Mouse (Mus musculus): ENCODE measurements around the gene Gm10638.

DNA sequence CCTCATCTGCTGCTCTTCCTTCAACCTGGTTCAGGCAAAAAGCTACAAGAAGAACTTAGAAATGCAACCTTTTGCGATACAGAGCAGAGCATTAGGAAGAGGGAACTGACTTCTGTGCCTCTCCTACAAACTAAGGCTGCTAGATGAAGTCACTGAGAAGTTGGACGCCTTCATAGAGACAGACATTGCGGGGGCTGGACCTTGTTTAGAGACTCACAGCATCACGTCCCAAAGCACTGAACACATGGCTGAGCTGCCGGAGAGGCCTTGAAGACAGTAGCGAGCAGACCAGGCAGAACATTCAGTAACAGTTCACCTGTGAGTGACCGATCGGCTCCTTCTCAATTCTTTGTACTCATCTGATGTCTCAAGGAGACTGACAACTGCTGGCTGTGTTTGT, 35.6 kb downstream of the Gm10638 start:
- no peak for TF ChIP-seq CTCF (IDR thresholded peaks at IDR 0.05; ENCODE audit: low read depth, low read length)
- no peak for TF ChIP-seq POLR2A (IDR thresholded peaks at IDR 0.05; ENCODE audit: extremely low read depth, insufficient read depth, low read length)

Data from liver, adult 2 months (tissue).